Mouse (Mus musculus) cerebral cortex, adult 2 months (tissue): Measurements from ENCODE around the gene Fbxo17.

ENCODE experiments used
- WGBS: fragments of 180-500 bp; shearing (Covaris S2); methylation state at CpG from one replicate; pipeline ENCODE4 v1.1.7; 2018; 5-methylcytosine and 5-hydroxymethylcytosine counted together

Gene Fbxo17

DNA sequence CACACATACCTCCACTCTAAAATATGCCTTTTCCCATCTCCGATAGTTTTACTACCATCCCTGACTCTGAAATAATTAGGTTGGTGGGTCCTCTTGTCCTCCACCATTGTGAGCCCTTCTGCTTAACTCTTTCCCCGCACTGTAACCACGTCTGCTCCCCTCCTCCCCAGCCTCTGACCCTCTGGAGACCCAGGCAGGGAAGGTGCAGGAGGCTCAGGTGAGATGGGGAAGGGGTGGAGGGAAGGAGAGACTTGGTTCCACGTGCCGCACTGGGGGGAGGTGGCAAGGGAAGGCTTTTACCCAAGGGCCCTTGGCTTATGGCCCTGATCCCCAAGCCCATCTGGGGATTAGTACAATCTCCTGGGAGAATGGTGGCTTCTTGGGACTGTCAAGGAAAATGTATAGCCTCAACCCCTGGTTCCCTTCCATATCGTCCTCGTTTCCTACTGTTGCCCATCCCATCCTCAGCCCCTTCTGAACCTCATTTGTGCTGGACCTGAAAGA lies 50.9 kb downstream of the Fbxo17 start, which contains the start of gene Nfkbib:
Nfkbib (minus strand) TSS at position 51 of the 504 bp plus-strand sequence.
- 52% methylated on average over 7 of the region's 7 CpGs for WGBS

DNA sequence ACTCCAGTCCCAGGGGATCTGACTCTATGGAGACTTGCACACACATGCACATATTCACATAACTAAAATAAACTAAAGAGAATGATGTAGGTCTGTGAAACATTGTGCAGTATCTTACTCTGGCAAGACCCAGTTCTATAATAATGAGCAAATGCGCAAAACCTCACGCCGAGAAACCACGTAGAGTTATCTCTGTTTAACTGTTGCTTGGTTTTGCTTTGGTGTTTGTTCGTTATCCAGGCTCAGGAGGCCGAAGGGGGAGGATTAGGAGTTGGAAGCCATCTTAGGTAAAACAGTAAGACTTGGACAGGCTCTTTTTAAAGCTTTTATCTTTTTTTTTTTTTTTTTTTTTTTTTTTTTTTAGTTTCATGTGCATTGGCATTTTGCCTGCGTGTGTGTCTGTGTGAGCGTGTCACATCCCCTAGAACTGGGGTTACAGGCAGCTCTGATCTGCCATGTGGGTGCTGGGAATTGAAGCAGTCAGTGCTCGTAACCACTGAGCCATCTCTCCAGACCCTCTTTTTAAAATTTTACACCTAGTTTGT lies 52.9 kb downstream of the Fbxo17 start:
- 81% methylated on average over 9 of the region's 9 CpGs for WGBS

GRCm38 (mm10) chr7:28770309-28770708 lies 53.7 kb downstream of the Fbxo17 start:
- WGBS: 87% methylated on average over 3 of the region's 3 CpGs

DNA sequence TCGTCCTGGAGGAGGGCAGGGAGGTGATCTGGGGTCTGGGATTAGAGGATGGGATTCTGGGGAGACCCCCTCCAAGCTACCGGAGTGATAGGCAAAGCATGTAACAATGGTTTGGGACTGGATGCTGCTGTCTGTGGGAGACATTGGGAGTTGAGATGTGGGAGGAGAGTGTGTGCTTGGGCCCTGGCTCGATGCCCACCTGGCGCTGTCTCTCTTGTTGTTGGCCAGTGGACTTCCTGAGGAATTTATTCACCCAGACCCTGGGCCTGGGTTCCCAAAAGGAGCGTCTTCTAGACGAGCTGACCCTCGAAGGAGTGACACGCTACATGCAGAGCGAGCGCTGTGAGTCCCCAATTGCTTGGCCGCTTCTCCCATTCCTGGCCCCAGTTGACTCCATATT lies 55.3 kb downstream of the Fbxo17 start:
- 80% methylated on average over 11 of the region's 11 CpGs for WGBS

GRCm38 (mm10) chr7:28773163-28773562 lies 56.6 kb downstream of the Fbxo17 start:
- WGBS: 83% methylated on average over 3 of the region's 3 CpGs

- WGBS: 61% methylated on average over 12 of the region's 12 CpGs
These were observed 57.6 kb downstream of the Fbxo17 start for GRCm38 (mm10) chr7:28774164-28774563.

- WGBS: 74% methylated on average over 7 of the region's 7 CpGs
These were observed 58.5 kb downstream of the Fbxo17 start for GRCm38 (mm10) chr7:28775129-28775528.

DNA sequence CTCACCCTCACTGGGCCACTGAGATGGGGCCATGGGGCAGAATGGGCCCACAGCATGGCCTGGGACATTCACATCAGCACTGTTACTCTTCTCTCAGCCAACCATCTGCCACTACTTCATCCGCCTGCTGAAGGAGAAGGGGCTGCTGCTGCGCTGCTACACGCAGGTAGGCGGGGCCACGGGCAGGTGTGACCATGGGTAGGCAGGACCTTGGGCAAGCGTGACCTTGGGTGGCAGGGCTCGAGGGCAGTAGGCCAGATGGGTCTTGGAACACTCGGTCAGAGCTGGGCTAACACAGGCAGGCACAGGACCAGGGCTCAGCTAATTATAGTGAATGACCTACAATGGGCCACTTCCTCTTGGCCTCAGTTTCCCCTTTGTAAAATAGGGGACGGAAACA lies 62.2 kb downstream of the Fbxo17 start:
- 78% methylated on average over 9 of the region's 9 CpGs for WGBS

DNA sequence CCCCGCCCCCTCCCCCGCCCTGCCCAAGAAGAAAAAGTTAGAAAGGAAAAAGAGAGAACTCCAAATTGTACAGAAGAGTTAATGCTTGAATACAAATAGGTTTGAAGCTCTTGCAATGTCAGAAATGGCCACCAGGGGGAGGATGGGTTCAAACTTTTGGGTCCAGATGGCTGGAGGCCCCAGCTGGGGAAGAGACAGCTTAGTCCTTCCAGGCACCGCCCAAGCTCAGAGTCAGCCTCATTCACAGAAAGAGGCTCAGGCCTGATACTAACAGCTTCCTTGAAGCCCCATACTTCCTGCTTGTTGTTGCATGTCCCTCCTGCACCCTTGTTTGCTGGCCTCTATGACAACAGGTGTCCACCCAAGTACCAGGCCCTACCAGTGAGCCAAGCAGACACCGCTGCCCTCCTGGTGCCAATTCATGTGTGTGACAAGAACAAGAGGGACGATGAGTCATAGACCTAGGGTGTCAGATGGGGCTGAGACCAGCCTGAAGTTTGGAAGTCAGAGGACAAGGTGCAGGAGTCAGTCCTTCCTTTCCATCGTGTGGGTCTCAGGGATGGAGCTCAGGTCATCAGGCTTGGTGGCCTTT lies 63.6 kb downstream of the Fbxo17 start:
- 38% methylated on average over 6 of the region's 6 CpGs for WGBS

GRCm38 (mm10) chr7:28780857-28781256 lies 64.3 kb downstream of the Fbxo17 start:
- WGBS: 37% methylated on average over 7 of the region's 7 CpGs

GRCm38 (mm10) chr7:28781261-28781663 lies 64.7 kb downstream of the Fbxo17 start:
- WGBS: 75% methylated on average over 8 of the region's 8 CpGs

GRCm38 (mm10) chr7:28785161-28785560 lies 68.6 kb downstream of the Fbxo17 start:
- 84% methylated on average over 5 of the region's 5 CpGs for WGBS
